Mouse (Mus musculus) G1E-ER4 (cell line): ENCODE data around the gene Hist1h3i. TPM values are rescaled to one million over a fixed set of nuclear protein-coding genes. Genes with fewer than 3 reads are reported as not detected.
"Not testable (repeated sequence)": the region's sequence is repeated elsewhere in the genome, so short reads cannot be mapped to it uniquely, and the experiment has no call there.

Source experiments
- GATA1 ChIP-seq: IDR thresholded peaks from one replicate; pipeline ENCODE4 v1.8.0; 2012; ENCODE audit warnings: low read length, inconsistent platforms
- polyA plus RNA-seq: library from polyadenylated mRNA; stranded (reverse); fragments of >175 nt; gene quantifications from 2 replicates; pipeline ENCODE4 v1.2.3, GENCODE M21; 2012

Hist1h3i gene
- polyA plus RNA-seq, 1 experiment: 37.8 TPM

GRCm38 (mm10) chr13:21781639-21782038 is 1.5 kb downstream of the Hist1h3i start:
- no peak for TF ChIP-seq GATA1

- TF ChIP-seq GATA1: no peak
These were observed 2.1 kb downstream of the Hist1h3i start for GRCm38 (mm10) chr13:21781021-21781555.

GRCm38 (mm10) chr13:21779767-21780731 is 3.1 kb downstream of the Hist1h3i start, which contains the start of gene Hist1h1b:
Hist1h1b (minus strand) TSS chr13:21780625.
- TF ChIP-seq GATA1: no peak

- TF ChIP-seq GATA1: no peak
These were observed 4.1 kb downstream of the Hist1h3i start for GRCm38 (mm10) chr13:21778814-21779766.

- no peak for TF ChIP-seq GATA1
These were observed 27.5 kb downstream of the Hist1h3i start for GRCm38 (mm10) chr13:21755707-21756106.

GRCm38 (mm10) chr13:21754294-21755001 is 28.7 kb downstream of the Hist1h3i start:
- TF ChIP-seq GATA1: peak; percentile 49

- not testable (repeated sequence) for TF ChIP-seq GATA1
These were observed 29.5 kb downstream of the Hist1h3i start, which contains the start of the genes Hist1h2ak and Hist1h2bn for GRCm38 (mm10) chr13:21753524-21754285. Hist1h2ak (minus strand) TSS chr13:21753827. Hist1h2bn (plus strand) TSS chr13:21754123.

GRCm38 (mm10) chr13:21753051-21753523 is 30.1 kb downstream of the Hist1h3i start:
- no peak for TF ChIP-seq GATA1

- no peak for TF ChIP-seq GATA1
These were observed 30.8 kb downstream of the Hist1h3i start for GRCm38 (mm10) chr13:21752356-21752755.

GRCm38 (mm10) chr13:21751827-21752226 is 31.3 kb downstream of the Hist1h3i start:
- TF ChIP-seq GATA1: no peak

GRCm38 (mm10) chr13:21751417-21751816 is 31.8 kb downstream of the Hist1h3i start:
- TF ChIP-seq GATA1: no peak

GRCm38 (mm10) chr13:21750159-21751017 is 32.8 kb downstream of the Hist1h3i start, which contains the start of gene Hist1h4k:
Hist1h4k (minus strand) TSS chr13:21750505.
- not testable (repeated sequence) for TF ChIP-seq GATA1
